Mouse (Mus musculus) spleen, adult 2 months (tissue): Measurements from ENCODE around the gene Nsun2. TPM values are rescaled to one million over a fixed set of nuclear protein-coding genes. Genes with fewer than 3 reads are reported as not detected.

Experiments used
- DNase-seq, 2 experiments: peaks; one replicate each; pipeline versions ENCODE4 v3.0.0 to v3.0.0-alpha.2; 2012 to 2021; ENCODE audit warnings: low spot score in 2 of 2, low read depth in 1 of 2
- H3K27ac ChIP-seq: fragments of 200-500 bp; 2 replicates; pipeline ENCODE4 v1.5.1; 2012; ENCODE audit warnings: low read length, inconsistent platforms; ENCODE audit not compliant: insufficient read depth
- H3K27me3 ChIP-seq: fragments of 200-500 bp; 2 replicates; pipeline ENCODE4 v1.6.1; 2012; ENCODE audit warnings: mild to moderate bottlenecking, moderate library complexity, low read length, inconsistent platforms; ENCODE audit not compliant: control insufficient read depth, insufficient read depth
- H3K36me3 ChIP-seq: fragments of 200-500 bp; 2 replicates; pipeline ENCODE4 v1.6.1; 2012; ENCODE audit warnings: mild to moderate bottlenecking, low read length, inconsistent platforms; ENCODE audit not compliant: control insufficient read depth, insufficient read depth
- H3K4me1 ChIP-seq: fragments of 200-500 bp; 2 replicates; pipeline ENCODE4 v1.6.1; 2011; ENCODE audit warnings: inconsistent platforms; ENCODE audit not compliant: control insufficient read depth, insufficient read depth, insufficient read length
- H3K4me3 ChIP-seq: fragments of 200-500 bp; 2 replicates; pipeline ENCODE4 v1.5.1; 2011; ENCODE audit warnings: mild to moderate bottlenecking, inconsistent platforms; ENCODE audit not compliant: insufficient read depth, insufficient read length; ENCODE audit errors: extremely low read depth
- CTCF ChIP-seq: fragments of 200-500 bp; IDR thresholded peaks from 2 replicates; pipeline ENCODE4 v1.5.1; 2011; ENCODE audit warnings: mild to moderate bottlenecking, inconsistent platforms; ENCODE audit not compliant: insufficient read depth, insufficient read length, insufficient replicate concordance; ENCODE audit errors: extremely low read depth
- POLR2A ChIP-seq: fragments of 200-500 bp; IDR thresholded peaks from 2 replicates; pipeline ENCODE4 v1.6.1; 2011; ENCODE audit warnings: low read depth, low read length, inconsistent platforms
- WGBS: fragments of 180-500 bp; shearing (Covaris S2); methylation state at CpG from one replicate; pipeline ENCODE4 v1.1.7; 2018; 5-methylcytosine and 5-hydroxymethylcytosine counted together
- polyA plus RNA-seq: library from polyadenylated mRNA; depleted of rRNA; stranded (reverse); fragments of >200 nt; gene quantifications from 2 replicates; pipeline ENCODE4 v1.2.3, GENCODE M21; 2012

Nsun2 gene
- polyA plus RNA-seq, 1 experiment = 43.2 TPM

DNA sequence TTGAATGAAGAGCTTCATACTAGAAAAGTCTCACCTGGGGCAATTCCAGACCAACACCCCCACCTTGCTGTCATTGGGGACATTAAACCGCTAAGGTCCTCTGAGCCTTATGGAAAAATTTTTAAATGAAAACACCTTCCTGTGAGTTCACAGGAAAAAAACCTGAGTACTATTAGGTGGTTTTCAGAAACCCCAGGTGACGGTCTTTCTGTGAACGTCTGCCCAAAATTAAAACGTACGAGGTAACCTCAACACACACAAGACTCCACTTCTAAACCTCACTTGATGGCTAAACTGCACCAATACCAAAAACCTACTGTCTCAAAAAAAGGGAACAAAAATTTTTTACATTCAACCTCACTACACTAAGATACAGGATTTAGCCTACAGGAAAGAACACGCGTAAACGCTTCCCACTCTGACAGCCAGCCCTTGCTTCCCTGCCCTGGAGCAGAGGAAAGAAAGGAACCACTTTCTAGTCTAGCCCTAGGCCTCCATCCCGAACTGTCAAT, 597 bp upstream of the Nsun2 start:
- TF ChIP-seq CTCF (no peak), POLR2A (no peak)
- peaks cover 11% of the 10 kb centered on the region for H3K4me1 ChIP-seq
- no peak for DNase-seq
- H3K27ac ChIP-seq = no peak overlapping the region
- H3K4me3 ChIP-seq = peak overlapping the region; percentile 76
- 6% methylated on average over 9 of the region's 9 CpGs for WGBS
- no peaks in the 10 kb centered on the region for H3K27me3 ChIP-seq
- no peaks in the 10 kb centered on the region for H3K36me3 ChIP-seq

DNA sequence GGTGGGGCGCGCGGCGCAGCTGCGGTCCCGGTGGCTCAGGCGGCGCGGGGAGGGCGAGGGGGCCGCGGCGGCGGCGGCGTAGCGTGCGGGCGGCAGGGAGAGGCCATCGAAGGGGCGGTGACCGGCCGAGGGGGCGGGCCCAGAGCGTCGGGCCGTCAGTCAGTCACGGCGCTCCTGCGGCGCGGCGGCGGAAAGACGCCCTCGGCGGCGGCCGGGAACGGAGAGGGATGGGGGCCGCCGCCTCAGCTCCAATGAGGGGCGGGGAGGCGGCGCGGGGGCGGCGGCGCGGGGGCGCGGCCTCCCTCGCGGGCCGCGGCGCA, 748 bp downstream of the Nsun2 start, which contains the start of gene Tent4a:
TSS of gene Tent4a (minus strand) at position 284 of the 320 bp plus-strand sequence.
- H3K4me1 ChIP-seq = peaks cover 11% of the 10 kb centered on the region
- peak within 1 kb of the TSS; percentile 76 for H3K4me3 ChIP-seq
- DNase-seq = no peak
- H3K36me3 ChIP-seq = no peaks in the 10 kb centered on the region
- TF ChIP-seq POLR2A = no peak
- H3K27me3 ChIP-seq = no peaks in the 10 kb centered on the region
- H3K27ac ChIP-seq = peak within 1 kb of the TSS; percentile 94
- 6% methylated on average over 52 of the region's 57 CpGs for WGBS

GRCm38 (mm10) chr13:69534654-69535551, 1.4 kb downstream of the Nsun2 start:
- TF ChIP-seq POLR2A (peak; percentile 83), CTCF (no peak)
- no peaks in the 10 kb centered on the region for H3K36me3 ChIP-seq
- DNase-seq = peak; percentile 95 to 97
- H3K4me3 ChIP-seq = peak overlapping the region; percentile 76
- peaks cover 11% of the 10 kb centered on the region for H3K4me1 ChIP-seq
- peak overlapping the region; percentile 94 for H3K27ac ChIP-seq
- H3K27me3 ChIP-seq = no peaks in the 10 kb centered on the region
- WGBS = under 1% methylated on average over 86 of the region's 86 CpGs

DNA sequence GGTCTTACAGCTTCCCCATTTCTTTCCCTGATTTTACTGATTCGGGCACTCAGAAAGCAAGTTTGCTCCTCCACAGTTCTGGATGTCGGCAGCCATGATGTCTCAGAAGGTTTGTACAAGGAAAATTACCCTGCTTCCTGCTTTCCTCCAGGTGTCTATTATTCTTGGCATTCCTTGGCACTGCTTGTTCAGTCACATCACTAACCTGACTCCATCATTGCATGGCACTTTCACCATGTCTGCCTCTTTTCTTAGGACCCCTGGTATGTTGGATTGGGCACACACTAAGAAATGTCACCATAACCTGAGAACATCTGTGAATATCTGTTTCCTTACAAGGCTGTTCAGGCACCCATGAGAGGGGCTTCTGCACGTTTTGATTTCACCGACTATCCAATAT, 2.5 kb downstream of the Nsun2 start:
- H3K27ac ChIP-seq = no peak overlapping the region

DNA sequence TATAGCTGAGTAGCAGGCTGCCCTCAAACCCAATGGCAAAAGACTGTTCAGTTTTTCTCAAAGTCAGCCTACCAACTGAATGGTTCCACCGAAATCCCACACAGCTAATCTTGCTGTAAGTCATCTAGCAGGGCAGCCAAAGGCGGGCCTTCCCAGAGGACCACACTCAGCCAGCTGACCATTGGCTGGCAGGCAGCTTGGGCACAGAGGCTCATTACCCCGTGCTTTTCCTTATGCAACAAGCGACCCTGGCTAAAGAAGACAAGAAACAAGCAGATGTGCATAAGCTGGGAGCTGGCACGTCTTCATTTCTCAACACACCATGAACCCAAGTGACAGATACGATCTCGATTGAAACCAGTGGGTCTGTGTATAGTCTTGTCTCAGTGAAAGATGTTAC, 3.8 kb downstream of the Nsun2 start:
- WGBS = 88% methylated on average over 7 of the region's 7 CpGs
- H3K36me3 ChIP-seq = no peaks in the 10 kb centered on the region
- H3K27ac ChIP-seq = no peak overlapping the region
- TF ChIP-seq POLR2A = no peak
- no peak for TF ChIP-seq CTCF
- no peak for DNase-seq
- H3K4me3 ChIP-seq = no peak overlapping the region
- peaks cover 5% of the 10 kb centered on the region for H3K4me1 ChIP-seq
- H3K27me3 ChIP-seq = no peaks in the 10 kb centered on the region

More for the DNA sequence above, 2.5 kb downstream of the Nsun2 start:
- no peaks in the 10 kb centered on the region for H3K36me3 ChIP-seq
- peaks cover 11% of the 10 kb centered on the region for H3K4me1 ChIP-seq
- WGBS = 77% methylated on average over 4 of the region's 4 CpGs
- H3K4me3 ChIP-seq = no peak overlapping the region
- no peaks in the 10 kb centered on the region for H3K27me3 ChIP-seq
- DNase-seq = no peak
- TF ChIP-seq CTCF = no peak
- no peak for TF ChIP-seq POLR2A

GRCm38 (mm10) chr13:69538327-69538726, 4.8 kb downstream of the Nsun2 start:
- no peak for DNase-seq
- WGBS = 84% methylated on average over 4 of the region's 4 CpGs
- Histone ChIP-seq H3K36me3 (no peaks in the 10 kb centered on the region), H3K27me3 (no peaks in the 10 kb centered on the region), H3K27ac (no peak overlapping the region), H3K4me3 (no peak overlapping the region), H3K4me1 (peaks cover 2% of the 10 kb centered on the region; the same call in 1 of the 2 replicates)
- TF ChIP-seq POLR2A (no peak), CTCF (no peak)

DNA sequence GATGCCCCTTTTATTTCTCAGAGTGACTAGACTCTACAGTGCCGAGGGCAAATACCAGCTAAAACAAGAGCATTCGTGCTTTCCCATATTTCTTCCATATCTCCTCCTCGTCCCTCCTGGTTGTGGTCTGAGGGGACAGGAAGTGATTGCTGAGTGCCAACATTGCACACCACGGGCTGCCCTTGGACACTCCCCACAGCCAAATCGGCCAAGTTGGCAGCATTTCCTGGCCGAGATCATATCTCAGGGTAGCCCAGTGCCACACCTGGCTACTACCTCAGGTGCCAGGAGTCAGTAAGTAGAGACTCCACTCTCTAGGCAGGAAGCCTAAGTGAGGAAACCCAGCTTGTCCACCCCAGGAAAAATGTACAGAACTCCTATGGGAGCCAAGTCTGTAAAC, 7.7 kb downstream of the Nsun2 start:
- no peaks in the 10 kb centered on the region for H3K27me3 ChIP-seq
- 42% methylated on average over 6 of the region's 6 CpGs for WGBS
- no peak overlapping the region for H3K27ac ChIP-seq
- H3K4me3 ChIP-seq = no peak overlapping the region
- no peaks in the 10 kb centered on the region for H3K4me1 ChIP-seq
- no peak for DNase-seq
- TF ChIP-seq POLR2A = no peak
- no peak for TF ChIP-seq CTCF
- no peaks in the 10 kb centered on the region for H3K36me3 ChIP-seq
